Mouse (Mus musculus) forebrain, embryonic 11.5 days (tissue): Measurements from ENCODE around the gene Sfxn2. TPM values are rescaled to one million over a fixed set of nuclear protein-coding genes. Genes with fewer than 3 reads are reported as not detected.
"Not testable (repeated sequence)": the region's sequence is repeated elsewhere in the genome, so short reads cannot be mapped to it uniquely, and the experiment has no call there.

Source experiments
- ATAC-seq: fragments of 200-750 bp; cut with Nextera tagmentation; replicated peaks from 2 replicates; pipeline ENCODE4 v1.8.0; 2017; ENCODE audit warnings: moderate TSS enrichment; ENCODE audit not compliant: low FRiP score
- DNase-seq: peaks from one replicate; pipeline ENCODE4 v3.0.0-alpha.2; 2017; ENCODE audit warnings: low spot score
- H3K27ac ChIP-seq: fragments of 300-500 bp; sonication (generic); 2 replicates; pipeline ENCODE4 v1.5.1; 2014; ENCODE audit warnings: low read depth, low read length
- H3K27me3 ChIP-seq: fragments of 300-500 bp; sonication (generic); 2 replicates; pipeline ENCODE4 v1.6.1; 2014; ENCODE audit warnings: mild to moderate bottlenecking, low read length, mixed read lengths; ENCODE audit not compliant: control insufficient read depth, insufficient read depth
- H3K36me3 ChIP-seq: fragments of 300-500 bp; sonication (generic); 2 replicates; pipeline ENCODE4 v1.6.1; 2014; ENCODE audit warnings: mild to moderate bottlenecking, low read length, moderate library complexity, mixed read lengths; ENCODE audit not compliant: control insufficient read depth, insufficient read depth
- H3K4me1 ChIP-seq: fragments of 300-500 bp; sonication (generic); replicated peaks from 2 replicates; pipeline ENCODE4 v1.6.1; 2014; ENCODE audit warnings: low read length, mixed read lengths; ENCODE audit not compliant: control insufficient read depth, insufficient read depth
- H3K4me2 ChIP-seq: fragments of 300-500 bp; sonication (generic); 2 replicates; pipeline ENCODE4 v1.6.1; 2014; ENCODE audit warnings: low read depth, mild to moderate bottlenecking, low read length, moderate library complexity, mixed read lengths; ENCODE audit not compliant: severe bottlenecking
- H3K4me3 ChIP-seq: fragments of 300-500 bp; sonication (generic); 2 replicates; pipeline ENCODE4 v1.5.1; 2014; ENCODE audit warnings: low read depth, low read length
- H3K9ac ChIP-seq: fragments of 300-500 bp; sonication (generic); 2 replicates; pipeline ENCODE4 v1.6.1; 2014; ENCODE audit warnings: low read length
- H3K9me3 ChIP-seq: fragments of 300-500 bp; sonication (generic); 2 replicates; pipeline ENCODE4 v1.6.1; 2016; ENCODE audit warnings: low read length, mixed read lengths; ENCODE audit not compliant: control insufficient read depth
- WGBS: fragments of 180-500 bp; shearing (Covaris S2); extraction: QIAGEN DNeasy Blood & Tissue Kit; methylation state at CpG from one replicate; pipeline ENCODE4 v1.1.7; 2014; 5-methylcytosine and 5-hydroxymethylcytosine counted together
- polyA plus RNA-seq: library from polyadenylated mRNA; unstranded; fragments of >200 nt; fragmentation: Nextera tagmentation; extraction: Ambion mirVana; gene quantifications from 2 replicates; pipeline ENCODE4 v1.2.1, GENCODE M21; 2014

Gene Sfxn2
- polyA plus RNA-seq, 1 experiment from 2014 or later = 10.9 TPM

GRCm38 (mm10) chr19:46558009-46558408 is 15.2 kb upstream of the Sfxn2 start:
- ATAC-seq (no peak), DNase-seq (no peak)
- no peaks in the 10 kb centered on the region for H3K9me3 ChIP-seq
- H3K27me3 ChIP-seq = no peaks in the 10 kb centered on the region
- 74% methylated on average over 8 of the region's 8 CpGs for WGBS
- H3K4me1 ChIP-seq = no peaks in the 10 kb centered on the region
- no peak overlapping the region for H3K27ac ChIP-seq
- no peak overlapping the region for H3K9ac ChIP-seq
- H3K4me3 ChIP-seq = no peak overlapping the region
- no peak overlapping the region for H3K4me2 ChIP-seq
- H3K36me3 ChIP-seq = peaks cover 5% of the 10 kb centered on the region; the same call in 1 of the 2 replicates

GRCm38 (mm10) chr19:46558631-46559030 is 14.5 kb upstream of the Sfxn2 start:
- Histone ChIP-seq H3K27ac (no peak overlapping the region), H3K4me3 (no peak overlapping the region), H3K9me3 (no peaks in the 10 kb centered on the region), H3K4me2 (no peak overlapping the region), H3K9ac (no peak overlapping the region), H3K36me3 (peaks cover 5% of the 10 kb centered on the region; the same call in 1 of the 2 replicates), H3K4me1 (no peaks in the 10 kb centered on the region), H3K27me3 (no peaks in the 10 kb centered on the region)
- ATAC-seq (no peak), DNase-seq (no peak)
- 73% methylated on average over 12 of the region's 12 CpGs for WGBS

- no peaks in the 10 kb centered on the region for H3K27me3 ChIP-seq
- no peak overlapping the region for H3K27ac ChIP-seq
- H3K9me3 ChIP-seq = no peaks in the 10 kb centered on the region
- no peak overlapping the region for H3K9ac ChIP-seq
- no peak overlapping the region for H3K4me2 ChIP-seq
- DNase-seq (peak; percentile 58), ATAC-seq (no peak)
- H3K36me3 ChIP-seq = no peaks in the 10 kb centered on the region
- H3K4me3 ChIP-seq = no peak overlapping the region
- H3K4me1 ChIP-seq = no peaks in the 10 kb centered on the region
- 39% methylated on average over 1 of the region's 1 CpGs for WGBS
Observed at GRCm38 (mm10) chr19:46562132-46562531, 11.0 kb upstream of the Sfxn2 start.

- WGBS = 88% methylated on average over 14 of the region's 14 CpGs
- ATAC-seq = no peak
- Histone ChIP-seq H3K9ac (no peak overlapping the region), H3K4me3 (no peak overlapping the region), H3K27ac (no peak overlapping the region), H3K4me1 (no peaks in the 10 kb centered on the region), H3K9me3 (no peaks in the 10 kb centered on the region; the same call in 1 of the 2 replicates), H3K36me3 (no peaks in the 10 kb centered on the region), H3K27me3 (no peaks in the 10 kb centered on the region), H3K4me2 (no peak overlapping the region)
- no peak for DNase-seq
Observed at GRCm38 (mm10) chr19:46562581-46563515, 10.3 kb upstream of the Sfxn2 start.

GRCm38 (mm10) chr19:46563603-46564002 is 9.6 kb upstream of the Sfxn2 start:
- WGBS = 94% methylated on average over 4 of the region's 4 CpGs
- Histone ChIP-seq H3K4me1 (no peaks in the 10 kb centered on the region), H3K27me3 (no peaks in the 10 kb centered on the region), H3K9me3 (no peaks in the 10 kb centered on the region; the same call in 1 of the 2 replicates), H3K4me2 (no peak overlapping the region), H3K4me3 (no peak overlapping the region), H3K9ac (no peak overlapping the region), H3K27ac (no peak overlapping the region), H3K36me3 (no peaks in the 10 kb centered on the region)
- DNase-seq = no peak
- ATAC-seq = no peak

- DNase-seq (no peak), ATAC-seq (no peak)
- Histone ChIP-seq H3K9ac (no peak overlapping the region), H3K36me3 (no peaks in the 10 kb centered on the region), H3K4me3 (no peak overlapping the region), H3K4me1 (no peaks in the 10 kb centered on the region), H3K27me3 (no peaks in the 10 kb centered on the region), H3K4me2 (no peak overlapping the region), H3K9me3 (no peaks in the 10 kb centered on the region; the same call in 1 of the 2 replicates), H3K27ac (no peak overlapping the region)
- 76% methylated on average over 14 of the region's 14 CpGs for WGBS
Observed at GRCm38 (mm10) chr19:46564043-46564462, 9.1 kb upstream of the Sfxn2 start.

- not testable (repeated sequence) for H3K9ac ChIP-seq, H3K27ac ChIP-seq, H3K4me1 ChIP-seq, H3K9me3 ChIP-seq, DNase-seq, H3K36me3 ChIP-seq, ATAC-seq, H3K27me3 ChIP-seq
- H3K4me3 ChIP-seq = peak overlapping the region; percentile 74
- 82% methylated on average over 3 of the region's 3 CpGs for WGBS
- peak overlapping the region; percentile 83; the same call in 1 of the 2 replicates for H3K4me2 ChIP-seq
Observed at GRCm38 (mm10) chr19:46571211-46571877, 1.8 kb upstream of the Sfxn2 start.

- Histone ChIP-seq H3K27ac (no peak overlapping the region), H3K27me3 (no peaks in the 10 kb centered on the region), H3K4me1 (peaks cover 3% of the 10 kb centered on the region; the same call in 1 of the 2 replicates), H3K4me3 (peak overlapping the region; percentile 74), H3K9ac (peak overlapping the region; percentile 84; the same call in 1 of the 2 replicates), H3K9me3 (no peaks in the 10 kb centered on the region; the same call in 1 of the 2 replicates), H3K4me2 (peak overlapping the region; percentile 83), H3K36me3 (no peaks in the 10 kb centered on the region)
- no peak for DNase-seq
- 16% methylated on average over 10 of the region's 10 CpGs for WGBS
- ATAC-seq = no peak
Observed at GRCm38 (mm10) chr19:46571878-46572244, 1.3 kb upstream of the Sfxn2 start.
